Mouse (Mus musculus) intestine, embryonic 16.5 days (tissue): Measurements from ENCODE around the gene Ces2b. TPM values are rescaled to one million over a fixed set of nuclear protein-coding genes. Genes with fewer than 3 reads are reported as not detected.

Source experiments
- ATAC-seq: fragments of 200-750 bp; cut with Nextera tagmentation; 2 replicates; pipeline ENCODE4 v1.8.0; 2017; ENCODE audit warnings: moderate TSS enrichment, moderate library complexity
- H3K27ac ChIP-seq: fragments of 300-500 bp; sonication (generic); 2 replicates; pipeline ENCODE4 v1.5.1; 2014; ENCODE audit warnings: mild to moderate bottlenecking, low read length
- H3K27me3 ChIP-seq: fragments of 300-500 bp; sonication (generic); replicated peaks from 2 replicates; pipeline ENCODE4 v1.6.1; 2014; ENCODE audit warnings: low read length, control low read depth, mixed read lengths; ENCODE audit not compliant: control insufficient read depth, insufficient read depth
- H3K36me3 ChIP-seq: fragments of 300-500 bp; sonication (generic); 2 replicates; pipeline ENCODE4 v1.6.1; 2014; ENCODE audit warnings: low read length, control low read depth; ENCODE audit not compliant: control insufficient read depth, insufficient read depth
- H3K4me1 ChIP-seq: fragments of 300-500 bp; sonication (generic); 2 replicates; pipeline ENCODE4 v1.6.1; 2014; ENCODE audit warnings: low read length, control low read depth, mixed read lengths; ENCODE audit not compliant: control insufficient read depth, insufficient read depth
- H3K4me2 ChIP-seq: fragments of 300-500 bp; sonication (generic); 2 replicates; pipeline ENCODE4 v1.6.1; 2014; ENCODE audit warnings: low read depth, low read length, control low read depth
- H3K4me3 ChIP-seq: fragments of 300-500 bp; sonication (generic); 2 replicates; pipeline ENCODE4 v1.5.1; 2014; ENCODE audit warnings: mild to moderate bottlenecking, low read length
- H3K9ac ChIP-seq: fragments of 300-500 bp; sonication (generic); 2 replicates; pipeline ENCODE4 v1.6.1; 2014; ENCODE audit warnings: low read depth, low read length
- H3K9me3 ChIP-seq: fragments of 300-500 bp; sonication (generic); 2 replicates; pipeline ENCODE4 v1.6.1; 2016; ENCODE audit warnings: low read length, control low read depth; ENCODE audit not compliant: control insufficient read depth
- WGBS: fragments of 180-500 bp; shearing (Covaris S2); extraction: QIAGEN DNeasy Blood & Tissue Kit; methylation state at CpG from one replicate; pipeline ENCODE4 v1.1.7; 2014; 5-methylcytosine and 5-hydroxymethylcytosine counted together
- polyA plus RNA-seq: library from polyadenylated mRNA; unstranded; fragments of >200 nt; fragmentation: Nextera tagmentation; extraction: Ambion mirVana; gene quantifications from 2 replicates; pipeline ENCODE4 v1.2.1, GENCODE M21; 2015

Gene Ces2b
- 0.92 and 0.95 TPM in 2 replicates for polyA plus RNA-seq

DNA sequence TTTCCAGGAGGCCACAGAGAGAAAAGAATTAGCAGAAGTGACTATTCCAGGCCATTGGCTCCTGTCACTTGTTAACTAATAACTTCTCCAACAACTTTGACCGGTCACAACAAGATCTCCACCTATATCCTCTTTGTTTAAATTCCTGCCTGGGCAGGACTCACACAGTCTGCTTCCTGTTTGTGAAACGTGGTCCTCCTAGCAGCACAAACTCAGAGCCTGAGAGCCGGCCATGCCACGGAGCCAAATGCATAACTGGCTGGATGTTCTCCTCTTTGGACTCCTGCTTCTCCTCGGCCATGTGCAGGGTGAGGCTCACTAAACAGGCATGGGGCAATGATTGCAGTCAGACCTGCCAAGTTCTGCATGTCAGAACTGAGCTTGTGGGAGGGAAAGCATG is at the start of gene Ces2b:
Ces2b (plus strand) TSS at position 133 of the 400 bp plus-strand sequence.
- Histone ChIP-seq H3K9me3 (no peaks in the 10 kb centered on the region), H3K4me1 (no peaks in the 10 kb centered on the region), H3K4me2 (no peak within 1 kb of the TSS), H3K27ac (no peak within 1 kb of the TSS), H3K4me3 (no peak within 1 kb of the TSS), H3K36me3 (no peaks in the 10 kb centered on the region), H3K27me3 (no peaks in the 10 kb centered on the region), H3K9ac (no peak within 1 kb of the TSS)
- ATAC-seq, result no peak
- 50% methylated on average over 5 of the region's 5 CpGs for WGBS

DNA sequence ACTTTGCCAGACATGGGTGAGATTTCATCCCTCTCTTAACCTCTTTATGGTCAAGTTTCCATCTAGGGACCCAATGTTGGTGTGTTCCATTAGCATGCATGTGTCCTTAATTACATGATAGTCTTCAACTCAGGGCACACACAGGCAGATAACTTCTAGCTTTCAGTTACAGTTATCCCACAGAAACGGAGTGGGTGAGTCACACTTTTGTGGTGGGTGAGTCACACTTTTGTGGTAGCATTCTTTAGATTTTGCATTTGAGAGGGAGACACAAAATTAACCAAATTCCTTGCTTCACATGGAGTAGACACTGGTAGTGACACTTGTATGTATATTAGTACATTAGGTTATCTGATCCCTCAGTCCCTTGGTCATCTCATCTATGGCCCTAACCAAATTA is 44.3 kb upstream of the Ces2b start:
- WGBS, result 73% methylated on average over 1 of the region's 1 CpGs
- no peak overlapping the region for H3K27ac ChIP-seq
- no peaks in the 10 kb centered on the region for H3K9me3 ChIP-seq
- H3K4me1 ChIP-seq, result no peaks in the 10 kb centered on the region
- no peaks in the 10 kb centered on the region for H3K27me3 ChIP-seq
- H3K36me3 ChIP-seq, result no peaks in the 10 kb centered on the region
- no peak overlapping the region for H3K4me3 ChIP-seq
- H3K4me2 ChIP-seq, result no peak overlapping the region
- no peak for ATAC-seq
- no peak overlapping the region for H3K9ac ChIP-seq

- Histone ChIP-seq H3K4me2 (no peak overlapping the region), H3K9me3 (no peaks in the 10 kb centered on the region), H3K4me3 (no peak overlapping the region), H3K27ac (no peak overlapping the region), H3K9ac (no peak overlapping the region), H3K4me1 (no peaks in the 10 kb centered on the region), H3K27me3 (no peaks in the 10 kb centered on the region), H3K36me3 (no peaks in the 10 kb centered on the region)
- 0 out of 2 replicates have a peak, but pooled peaks have one; percentile 17 for ATAC-seq
- WGBS, result 60% methylated on average over 2 of the region's 2 CpGs
Observed at GRCm38 (mm10) chr8:104788929-104789328, 42.4 kb upstream of the Ces2b start.

- no peak overlapping the region for H3K4me3 ChIP-seq
- no peak overlapping the region for H3K9ac ChIP-seq
- H3K27ac ChIP-seq, result no peak overlapping the region
- peak; percentile 56 for ATAC-seq
- 63% methylated on average over 3 of the region's 3 CpGs for WGBS
- H3K4me2 ChIP-seq, result no peak overlapping the region
- H3K4me1 ChIP-seq, result no peaks in the 10 kb centered on the region
- H3K9me3 ChIP-seq, result no peaks in the 10 kb centered on the region
- no peaks in the 10 kb centered on the region for H3K27me3 ChIP-seq
- H3K36me3 ChIP-seq, result no peaks in the 10 kb centered on the region
Observed at GRCm38 (mm10) chr8:104789886-104790680, 41.3 kb upstream of the Ces2b start.

DNA sequence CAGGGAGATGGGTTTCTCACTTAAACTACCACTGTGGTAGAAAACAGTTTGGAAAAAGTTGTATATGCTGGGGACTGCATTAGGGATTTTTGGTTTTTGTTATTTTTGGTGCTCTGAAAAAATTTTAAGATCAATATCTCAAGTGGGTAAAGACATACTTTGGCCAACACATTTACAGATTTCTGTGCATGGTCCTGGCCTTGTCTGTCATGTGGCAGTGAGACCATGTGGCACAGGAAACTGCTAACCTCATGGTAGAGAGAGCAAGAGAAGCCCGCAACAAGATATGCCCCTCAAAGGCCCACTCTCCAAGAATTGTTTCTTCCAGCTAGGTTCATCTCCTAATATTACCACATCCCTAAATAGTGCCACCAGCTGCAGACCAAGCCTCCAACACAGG is 32.0 kb upstream of the Ces2b start:
- no peaks in the 10 kb centered on the region for H3K9me3 ChIP-seq
- H3K9ac ChIP-seq, result no peak overlapping the region
- H3K4me2 ChIP-seq, result no peak overlapping the region
- H3K27ac ChIP-seq, result no peak overlapping the region
- H3K4me1 ChIP-seq, result no peaks in the 10 kb centered on the region
- H3K4me3 ChIP-seq, result no peak overlapping the region
- no peak for ATAC-seq
- 86% methylated on average over 1 of the region's 1 CpGs for WGBS
- H3K27me3 ChIP-seq, result no peaks in the 10 kb centered on the region
- H3K36me3 ChIP-seq, result no peaks in the 10 kb centered on the region

- Histone ChIP-seq H3K4me1 (peaks cover 7% of the 10 kb centered on the region; the same call in 1 of the 2 replicates), H3K4me2 (no peak overlapping the region), H3K9ac (no peak overlapping the region), H3K36me3 (no peaks in the 10 kb centered on the region), H3K9me3 (no peaks in the 10 kb centered on the region), H3K27ac (no peak overlapping the region), H3K27me3 (no peaks in the 10 kb centered on the region), H3K4me3 (no peak overlapping the region)
- no peak for ATAC-seq
- WGBS, result 59% methylated on average over 2 of the region's 2 CpGs
Observed at GRCm38 (mm10) chr8:104806127-104806526, 25.2 kb upstream of the Ces2b start.

- 69% methylated on average over 7 of the region's 7 CpGs for WGBS
- Histone ChIP-seq H3K4me1 (peaks cover 7% of the 10 kb centered on the region; the same call in 1 of the 2 replicates), H3K27me3 (no peaks in the 10 kb centered on the region), H3K4me3 (no peak overlapping the region), H3K9me3 (no peaks in the 10 kb centered on the region), H3K27ac (no peak overlapping the region), H3K9ac (no peak overlapping the region), H3K36me3 (no peaks in the 10 kb centered on the region), H3K4me2 (no peak overlapping the region)
- ATAC-seq, result peak; percentile 79
Observed at GRCm38 (mm10) chr8:104808542-104809413, 22.6 kb upstream of the Ces2b start.

DNA sequence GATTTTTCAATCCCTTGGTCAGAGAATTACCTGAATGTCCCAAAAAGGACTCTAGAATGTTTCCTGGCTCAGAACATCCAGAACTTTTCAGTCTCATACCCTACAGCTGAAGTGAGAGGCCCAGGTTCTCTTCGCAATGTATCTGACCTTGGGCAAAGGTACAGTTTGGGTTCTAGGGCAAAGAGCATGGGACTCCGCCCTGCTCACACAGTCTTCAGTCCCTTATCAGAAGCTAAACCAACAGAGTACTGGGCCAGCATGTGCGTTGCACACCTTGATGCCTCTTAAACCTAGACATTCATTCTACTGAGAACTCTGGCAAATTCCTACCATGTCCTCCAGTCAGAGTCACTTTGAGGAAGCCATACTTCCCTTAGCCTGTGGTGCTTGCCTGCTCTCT is 21.9 kb upstream of the Ces2b start:
- peak; percentile 82 for ATAC-seq
- Histone ChIP-seq H3K4me3 (no peak overlapping the region), H3K9me3 (no peaks in the 10 kb centered on the region), H3K4me1 (peaks cover 7% of the 10 kb centered on the region; the same call in 1 of the 2 replicates), H3K4me2 (no peak overlapping the region), H3K36me3 (no peaks in the 10 kb centered on the region), H3K27ac (no peak overlapping the region), H3K27me3 (no peaks in the 10 kb centered on the region), H3K9ac (no peak overlapping the region)
- WGBS, result 66% methylated on average over 3 of the region's 3 CpGs

GRCm38 (mm10) chr8:104826912-104827311 is 4.5 kb upstream of the Ces2b start:
- H3K27me3 ChIP-seq, result no peaks in the 10 kb centered on the region
- H3K4me1 ChIP-seq, result no peaks in the 10 kb centered on the region
- H3K36me3 ChIP-seq, result no peaks in the 10 kb centered on the region
- H3K4me2 ChIP-seq, result no peak overlapping the region
- no peak for ATAC-seq
- H3K9ac ChIP-seq, result no peak overlapping the region
- H3K4me3 ChIP-seq, result no peak overlapping the region
- H3K27ac ChIP-seq, result no peak overlapping the region
- WGBS, result 71% methylated on average over 1 of the region's 1 CpGs
- H3K9me3 ChIP-seq, result no peaks in the 10 kb centered on the region
